Mouse (Mus musculus) embryo, embryonic 9.5 days (tissue): ENCODE measurements around the gene Kifc1.
A peak's percentile ranks its signal among the peaks of the same experiment; 100 is the strongest.

ENCODE experiments used
- DNase-seq: peaks from one replicate; pipeline ENCODE4 v3.0.0-alpha.2; 2017; ENCODE audit errors: extremely low spot score

The Kifc1 gene

GRCm38 (mm10) chr17:33844196-33844595, 46.3 kb downstream of the Kifc1 start:
- no peak for DNase-seq

- DNase-seq = peak; percentile 92
Measured at GRCm38 (mm10) chr17:33842966-33843795, 47.3 kb downstream of the Kifc1 start, which contains the start of gene Cd320. Gene Cd320, plus strand, starts transcription at chr17:33843091.

GRCm38 (mm10) chr17:33829561-33829960, 60.9 kb downstream of the Kifc1 start:
- no peak for DNase-seq

GRCm38 (mm10) chr17:33828892-33829291, 61.6 kb downstream of the Kifc1 start:
- DNase-seq = no peak

- peak; percentile 75 for DNase-seq
Measured at GRCm38 (mm10) chr17:33826850-33827249, 63.6 kb downstream of the Kifc1 start.
